Mouse (Mus musculus) neural tube, embryonic 13.5 days (tissue): Measurements from ENCODE around the gene Plpp7. TPM values are rescaled to one million over a fixed set of nuclear protein-coding genes. Genes with fewer than 3 reads are reported as not detected.

Experiments
- ATAC-seq: fragments of 200-750 bp; cut with Nextera tagmentation; 2 replicates; pipeline ENCODE4 v1.8.0; 2017; ENCODE audit warnings: low read depth, mild to moderate bottlenecking, moderate TSS enrichment, moderate library complexity
- H3K27ac ChIP-seq: fragments of 300-500 bp; sonication (generic); replicated peaks from 2 replicates; pipeline ENCODE4 v1.5.1; 2015; ENCODE audit warnings: moderate library complexity, mild to moderate bottlenecking, inconsistent platforms
- H3K27me3 ChIP-seq: fragments of 300-500 bp; sonication (generic); 2 replicates; pipeline ENCODE4 v1.6.1; 2015; ENCODE audit warnings: mild to moderate bottlenecking, inconsistent platforms
- H3K36me3 ChIP-seq: fragments of 300-500 bp; sonication (generic); 2 replicates; pipeline ENCODE4 v1.6.1; 2015; ENCODE audit warnings: mild to moderate bottlenecking, inconsistent platforms
- H3K4me1 ChIP-seq: fragments of 300-500 bp; sonication (generic); replicated peaks from 2 replicates; pipeline ENCODE4 v1.6.1; 2015; ENCODE audit warnings: inconsistent platforms
- H3K4me2 ChIP-seq: fragments of 300-500 bp; sonication (generic); 2 replicates; pipeline ENCODE4 v1.6.1; 2015; ENCODE audit warnings: inconsistent platforms, mild to moderate bottlenecking, moderate library complexity
- H3K4me3 ChIP-seq: fragments of 300-500 bp; sonication (generic); 2 replicates; pipeline ENCODE4 v1.5.1; 2015; ENCODE audit warnings: mild to moderate bottlenecking, inconsistent platforms
- H3K9ac ChIP-seq: fragments of 300-500 bp; sonication (generic); 2 replicates; pipeline ENCODE4 v1.6.1; 2015; ENCODE audit warnings: moderate library complexity, mild to moderate bottlenecking, inconsistent platforms
- H3K9me3 ChIP-seq: fragments of 300-500 bp; sonication (generic); 2 replicates; pipeline ENCODE4 v1.6.1; 2016; ENCODE audit warnings: inconsistent platforms
- WGBS: fragments of 180-500 bp; shearing (Covaris S2); methylation state at CpG from one replicate; pipeline ENCODE4 v1.1.7; 2015; 5-methylcytosine and 5-hydroxymethylcytosine counted together
- polyA plus RNA-seq: library from polyadenylated mRNA; unstranded; fragments of >200 nt; fragmentation: Nextera tagmentation; extraction: Ambion mirVana; gene quantifications from 2 replicates; pipeline ENCODE4 v1.2.1, GENCODE M21; 2015

Plpp7 gene
- polyA plus RNA-seq, 1 experiment from 2014 or later, result 22.6 TPM

DNA sequence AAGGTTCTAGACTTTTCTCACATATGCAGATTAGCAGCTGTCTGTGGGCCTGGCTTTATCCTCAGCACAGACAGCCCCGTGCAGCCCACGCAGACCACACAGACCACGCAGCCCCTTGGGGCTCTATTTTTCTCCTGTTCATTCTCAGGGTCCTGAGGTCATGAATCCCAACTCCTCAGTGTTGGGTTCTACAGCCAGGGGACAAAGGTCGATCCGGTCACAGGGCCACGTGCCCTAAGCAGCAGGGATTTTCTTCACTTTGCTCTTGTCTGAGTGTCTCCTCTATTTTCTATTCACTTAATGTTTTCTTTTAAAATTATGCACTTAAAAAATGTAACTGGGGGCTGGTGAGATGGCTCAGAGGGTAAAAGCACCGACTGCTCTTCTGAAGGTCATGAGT is 20.0 kb upstream of the Plpp7 start:
- no peak overlapping the region for H3K27ac ChIP-seq
- H3K27me3 ChIP-seq, result no peaks in the 10 kb centered on the region; the same call in 1 of the 2 replicates
- H3K4me2 ChIP-seq, result no peak overlapping the region
- WGBS, result 64% methylated on average over 7 of the region's 7 CpGs
- no peak for ATAC-seq
- no peaks in the 10 kb centered on the region for H3K4me1 ChIP-seq
- H3K9ac ChIP-seq, result no peak overlapping the region
- H3K4me3 ChIP-seq, result no peak overlapping the region
- H3K9me3 ChIP-seq, result no peaks in the 10 kb centered on the region
- no peaks in the 10 kb centered on the region for H3K36me3 ChIP-seq

GRCm38 (mm10) chr2:32077744-32078143 is 17.6 kb upstream of the Plpp7 start:
- H3K4me3 ChIP-seq, result no peak overlapping the region
- H3K27ac ChIP-seq, result peak overlapping the region; percentile 38; the same call in 1 of the 2 replicates
- ATAC-seq, result no peak
- H3K4me2 ChIP-seq, result no peak overlapping the region
- H3K36me3 ChIP-seq, result no peaks in the 10 kb centered on the region
- no peaks in the 10 kb centered on the region for H3K9me3 ChIP-seq
- no peak overlapping the region for H3K9ac ChIP-seq
- 80% methylated on average over 10 of the region's 10 CpGs for WGBS
- peaks cover 4% of the 10 kb centered on the region for H3K4me1 ChIP-seq
- H3K27me3 ChIP-seq, result peaks cover 20% of the 10 kb centered on the region

DNA sequence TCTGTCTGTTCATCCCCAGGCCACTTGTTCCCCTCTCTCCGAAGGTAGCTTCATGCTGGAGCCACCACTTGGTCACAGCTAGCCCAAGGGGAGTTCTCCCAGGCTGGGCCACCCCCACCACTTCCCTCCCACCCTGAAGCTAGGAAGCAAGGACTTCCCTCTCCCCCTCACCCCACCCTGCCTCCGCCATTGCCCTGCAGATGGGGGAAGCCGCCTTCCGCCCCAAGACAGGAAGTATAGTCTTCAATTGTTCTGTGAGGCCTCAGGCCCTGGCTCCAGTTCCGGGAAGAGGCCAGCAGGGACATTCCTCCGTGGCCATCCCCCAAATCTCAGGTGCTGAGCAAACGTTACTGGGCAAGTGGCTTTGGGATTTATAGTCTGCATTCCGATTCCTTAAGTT is 16.8 kb upstream of the Plpp7 start:
- Histone ChIP-seq H3K4me2 (no peak overlapping the region), H3K4me1 (peaks cover 11% of the 10 kb centered on the region), H3K27ac (0 out of 2 replicates have a peak overlapping the region, but pooled peaks have one; percentile 38), H3K9ac (no peak overlapping the region), H3K27me3 (peaks cover 27% of the 10 kb centered on the region), H3K9me3 (no peaks in the 10 kb centered on the region), H3K4me3 (no peak overlapping the region), H3K36me3 (no peaks in the 10 kb centered on the region)
- WGBS, result 47% methylated on average over 8 of the region's 8 CpGs
- ATAC-seq, result no peak

DNA sequence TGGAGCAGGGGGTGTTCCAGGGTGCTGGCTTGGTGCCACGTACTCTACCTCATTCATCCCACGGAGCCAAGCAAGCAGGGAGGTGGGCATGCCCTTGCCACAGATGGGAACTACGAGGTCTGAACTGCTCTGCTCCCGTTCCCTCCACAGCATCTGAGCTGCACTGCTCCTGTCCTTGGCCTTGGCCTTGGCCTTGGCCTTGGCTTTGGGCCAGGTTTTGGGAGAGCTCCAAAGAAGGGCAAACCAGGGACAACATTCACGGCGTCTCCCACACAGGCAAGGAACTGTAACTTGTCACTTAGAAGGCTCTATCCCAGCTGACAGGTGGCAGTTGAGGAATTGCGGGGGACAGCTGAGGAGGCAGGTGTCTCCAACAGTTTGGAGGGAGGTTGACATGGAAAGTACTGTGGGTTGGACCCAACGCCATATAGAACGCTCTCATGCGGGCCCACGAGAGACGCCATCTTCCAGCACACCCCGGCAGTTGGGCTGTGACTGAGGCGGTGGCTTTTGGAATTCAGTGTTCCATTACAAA is 16.1 kb upstream of the Plpp7 start:
- no peak for ATAC-seq
- Histone ChIP-seq H3K4me1 (peaks cover 19% of the 10 kb centered on the region), H3K9me3 (no peaks in the 10 kb centered on the region), H3K9ac (no peak overlapping the region), H3K4me3 (no peak overlapping the region), H3K36me3 (no peaks in the 10 kb centered on the region), H3K27me3 (peaks cover 35% of the 10 kb centered on the region), H3K27ac (no peak overlapping the region), H3K4me2 (no peak overlapping the region)
- 90% methylated on average over 14 of the region's 14 CpGs for WGBS

DNA sequence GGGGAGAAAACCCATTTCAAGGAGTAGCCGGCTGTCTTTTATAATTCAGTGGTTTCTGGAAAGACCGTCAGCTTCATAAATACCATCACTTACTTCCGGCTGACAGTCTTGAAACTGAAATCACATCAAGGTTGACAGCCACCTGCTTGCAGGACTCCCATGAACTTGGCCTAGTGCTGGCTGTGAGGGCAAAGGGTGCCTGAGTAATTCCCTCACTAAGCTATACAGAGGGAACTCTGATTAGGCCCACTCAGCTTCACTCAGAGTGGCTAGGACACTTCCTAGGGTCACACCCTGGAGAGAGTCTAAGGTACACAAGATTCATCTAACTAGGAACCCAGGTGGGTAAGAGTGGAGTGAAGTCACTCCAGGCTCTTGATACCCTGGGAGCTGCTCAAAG is 14.6 kb upstream of the Plpp7 start:
- H3K4me2 ChIP-seq, result no peak overlapping the region
- H3K4me3 ChIP-seq, result no peak overlapping the region
- 91% methylated on average over 3 of the region's 3 CpGs for WGBS
- no peaks in the 10 kb centered on the region for H3K9me3 ChIP-seq
- peaks cover 48% of the 10 kb centered on the region for H3K27me3 ChIP-seq
- peaks cover 19% of the 10 kb centered on the region for H3K4me1 ChIP-seq
- no peaks in the 10 kb centered on the region for H3K36me3 ChIP-seq
- ATAC-seq, result no peak
- no peak overlapping the region for H3K9ac ChIP-seq
- no peak overlapping the region for H3K27ac ChIP-seq

GRCm38 (mm10) chr2:32081296-32081929 is 13.9 kb upstream of the Plpp7 start:
- Histone ChIP-seq H3K4me1 (peaks cover 19% of the 10 kb centered on the region), H3K4me2 (peak overlapping the region; percentile 99), H3K27ac (no peak overlapping the region), H3K9ac (0 out of 2 replicates have a peak overlapping the region, but pooled peaks have one; percentile 19), H3K36me3 (no peaks in the 10 kb centered on the region), H3K27me3 (peaks cover 56% of the 10 kb centered on the region), H3K4me3 (0 out of 2 replicates have a peak overlapping the region, but pooled peaks have one; percentile 60), H3K9me3 (no peaks in the 10 kb centered on the region)
- no peak for ATAC-seq
- WGBS, result 81% methylated on average over 14 of the region's 14 CpGs

DNA sequence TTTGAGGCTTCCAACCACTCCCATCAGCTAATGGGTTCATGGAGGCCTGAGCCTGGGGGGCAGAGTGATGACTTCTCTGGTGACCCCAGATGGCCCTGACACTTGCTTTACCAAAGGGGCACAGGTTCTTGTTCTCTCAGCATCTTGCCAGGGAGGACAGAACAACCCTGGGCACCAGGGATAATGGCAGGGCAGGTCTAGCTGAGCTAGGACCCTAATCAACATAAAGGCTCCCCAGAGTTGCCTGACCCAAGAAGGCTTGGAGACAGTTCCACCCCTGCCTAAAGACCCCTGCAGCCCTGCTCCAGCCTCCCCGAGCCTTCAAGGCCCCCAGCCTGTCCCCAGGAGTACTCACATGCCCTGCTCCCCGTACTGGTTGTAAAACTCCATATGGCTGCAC is 13.1 kb upstream of the Plpp7 start:
- peaks cover 64% of the 10 kb centered on the region for H3K27me3 ChIP-seq
- no peak for ATAC-seq
- WGBS, result 22% methylated on average over 2 of the region's 2 CpGs
- no peaks in the 10 kb centered on the region for H3K9me3 ChIP-seq
- peak overlapping the region; percentile 99 for H3K4me2 ChIP-seq
- H3K4me1 ChIP-seq, result peaks cover 19% of the 10 kb centered on the region
- peak overlapping the region; percentile 60 for H3K4me3 ChIP-seq
- no peaks in the 10 kb centered on the region for H3K36me3 ChIP-seq
- peak overlapping the region; percentile 19; the same call in 1 of the 2 replicates for H3K9ac ChIP-seq
- H3K27ac ChIP-seq, result no peak overlapping the region

GRCm38 (mm10) chr2:32083159-32084011 is 11.9 kb upstream of the Plpp7 start:
- H3K9ac ChIP-seq, result peak overlapping the region; percentile 67
- ATAC-seq, result no peak
- no peaks in the 10 kb centered on the region for H3K9me3 ChIP-seq
- no peak overlapping the region for H3K27ac ChIP-seq
- peak overlapping the region; percentile 99 for H3K4me2 ChIP-seq
- under 1% methylated on average over 91 of the region's 91 CpGs for WGBS
- no peaks in the 10 kb centered on the region for H3K36me3 ChIP-seq
- H3K27me3 ChIP-seq, result peaks cover 75% of the 10 kb centered on the region
- peaks cover 26% of the 10 kb centered on the region for H3K4me1 ChIP-seq
- peak overlapping the region; percentile 60 for H3K4me3 ChIP-seq

- H3K27ac ChIP-seq, result no peak within 1 kb of the TSS; the same call in 1 of the 2 replicates
- ATAC-seq, result peak; percentile 73
- under 1% methylated on average over 64 of the region's 68 CpGs for WGBS
- H3K4me2 ChIP-seq, result peak within 1 kb of the TSS; percentile 99
- no peaks in the 10 kb centered on the region for H3K9me3 ChIP-seq
- H3K4me1 ChIP-seq, result peaks cover 35% of the 10 kb centered on the region
- peak within 1 kb of the TSS; percentile 60 for H3K4me3 ChIP-seq
- peak within 1 kb of the TSS; percentile 67 for H3K9ac ChIP-seq
- peaks cover 84% of the 10 kb centered on the region for H3K27me3 ChIP-seq
- no peaks in the 10 kb centered on the region for H3K36me3 ChIP-seq
Measured at GRCm38 (mm10) chr2:32084111-32084871, 11.0 kb upstream of the Plpp7 start, which contains the start of gene Fam78a. Gene Fam78a, minus strand, starts transcription at chr2:32084857.

DNA sequence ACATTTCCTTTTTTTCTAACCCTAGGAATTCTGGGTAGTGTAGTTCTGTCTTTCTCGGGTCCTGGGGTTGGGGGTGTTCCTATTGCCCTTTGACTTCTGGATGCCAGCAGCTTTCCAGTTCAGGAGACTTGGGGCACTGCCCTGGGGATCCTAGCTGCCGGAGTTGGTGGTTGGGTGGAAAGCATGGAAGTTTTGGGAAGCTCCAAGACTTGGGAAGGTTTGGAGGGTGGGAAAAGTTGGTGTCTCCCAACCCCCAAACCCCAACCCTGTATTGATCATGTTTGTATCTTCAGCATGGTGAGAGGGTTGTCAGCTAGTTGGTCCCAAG is 10.5 kb upstream of the Plpp7 start:
- H3K27me3 ChIP-seq, result peaks cover 89% of the 10 kb centered on the region
- no peak for ATAC-seq

DNA sequence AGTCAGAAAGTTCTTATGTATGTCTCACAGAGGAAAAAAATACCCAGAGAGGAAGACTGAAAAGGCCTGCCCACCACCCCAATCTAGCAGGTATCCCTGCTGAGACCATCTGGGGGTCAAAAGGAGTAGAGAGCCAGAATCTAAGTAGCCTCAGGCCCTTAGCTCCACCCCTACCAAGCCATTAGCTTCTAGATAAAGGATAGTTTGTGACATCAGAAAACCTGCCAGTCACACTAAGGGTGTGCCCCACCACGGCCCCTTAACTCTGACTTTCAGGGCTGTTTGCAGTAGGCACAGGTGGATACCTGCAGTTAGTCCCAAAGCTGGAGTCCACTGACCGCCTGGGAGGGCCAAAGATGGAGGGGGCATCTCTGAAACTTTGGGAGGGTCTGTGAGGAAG is 10.1 kb upstream of the Plpp7 start:
- Histone ChIP-seq H3K4me1 (peaks cover 35% of the 10 kb centered on the region), H3K4me3 (no peak overlapping the region), H3K9ac (no peak overlapping the region), H3K36me3 (no peaks in the 10 kb centered on the region), H3K27me3 (peaks cover 93% of the 10 kb centered on the region), H3K9me3 (no peaks in the 10 kb centered on the region), H3K4me2 (no peak overlapping the region), H3K27ac (no peak overlapping the region)
- WGBS, result 64% methylated on average over 2 of the region's 2 CpGs
- ATAC-seq, result no peak

More for the DNA sequence above, 10.5 kb upstream of the Plpp7 start:
- Histone ChIP-seq H3K27ac (no peak overlapping the region), H3K4me3 (peak overlapping the region; percentile 60), H3K4me2 (peak overlapping the region; percentile 99), H3K9ac (no peak overlapping the region), H3K36me3 (no peaks in the 10 kb centered on the region), H3K4me1 (peaks cover 35% of the 10 kb centered on the region), H3K9me3 (no peaks in the 10 kb centered on the region)
- WGBS, result 14% methylated on average over 2 of the region's 2 CpGs
